Mouse (Mus musculus) testis, adult 2 months (tissue): ENCODE measurements around the gene Phactr1. TPM values are rescaled to one million over a fixed set of nuclear protein-coding genes. Genes with fewer than 3 reads are reported as not detected.

Experiments
- H3K27ac ChIP-seq: fragments of 200-500 bp; 2 replicates; pipeline ENCODE4 v1.5.1; 2012; ENCODE audit warnings: low read depth, low read length; ENCODE audit not compliant: control insufficient read depth, insufficient read depth
- H3K27me3 ChIP-seq: fragments of 200-500 bp; 2 replicates; pipeline ENCODE4 v1.6.1; 2012; ENCODE audit warnings: mild to moderate bottlenecking, low read length, moderate library complexity; ENCODE audit not compliant: control insufficient read depth, insufficient read depth
- H3K36me3 ChIP-seq: fragments of 200-500 bp; 2 replicates; pipeline ENCODE4 v1.6.1; 2012; ENCODE audit warnings: mild to moderate bottlenecking, low read length; ENCODE audit not compliant: control insufficient read depth, insufficient read depth
- H3K4me1 ChIP-seq: fragments of 200-500 bp; 2 replicates; pipeline ENCODE4 v1.6.1; 2012; ENCODE audit warnings: low read length; ENCODE audit not compliant: control insufficient read depth, insufficient read depth
- H3K4me3 ChIP-seq: fragments of 200-500 bp; 2 replicates; pipeline ENCODE4 v1.5.1; 2012; ENCODE audit warnings: low read depth, mild to moderate bottlenecking, low read length, moderate library complexity, mixed read lengths; ENCODE audit not compliant: control insufficient read depth
- CTCF ChIP-seq: fragments of 200-500 bp; IDR thresholded peaks from 2 replicates; pipeline ENCODE4 v1.5.1; 2012; ENCODE audit warnings: low read depth, mild to moderate bottlenecking, inconsistent platforms, low read length, moderate library complexity; ENCODE audit not compliant: control insufficient read depth, insufficient read depth, insufficient replicate concordance
- POLR2A ChIP-seq: fragments of 200-500 bp; IDR thresholded peaks from 2 replicates; pipeline ENCODE4 v1.6.1; 2012; ENCODE audit warnings: low read depth, mild to moderate bottlenecking, inconsistent platforms, low read length, moderate library complexity; ENCODE audit not compliant: control insufficient read depth
- polyA plus RNA-seq: library from polyadenylated mRNA; depleted of rRNA; stranded (reverse); fragments of >200 nt; gene quantifications from 2 replicates; pipeline ENCODE4 v1.2.3, GENCODE M21; 2012

The Phactr1 gene
- polyA plus RNA-seq, 1 experiment, result 50.2 TPM

DNA sequence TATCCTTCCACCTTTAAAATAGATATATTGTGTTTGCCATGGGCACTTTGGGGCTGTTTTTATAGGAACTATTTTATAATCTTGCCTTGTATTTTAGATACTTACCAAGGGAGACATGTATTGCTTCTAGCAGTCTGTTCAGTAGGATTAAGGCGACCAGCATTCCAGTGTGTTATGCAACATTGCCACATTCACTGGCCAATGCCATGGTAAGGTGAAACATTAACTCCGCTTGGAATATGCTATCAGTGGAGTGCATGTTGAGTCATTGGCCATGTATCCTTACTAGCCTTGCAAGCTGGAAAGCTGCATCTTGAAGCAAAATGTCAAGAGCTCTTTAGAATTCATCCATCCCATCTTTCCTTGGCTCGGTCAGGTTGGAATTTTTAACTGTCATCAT lies 43.6 kb downstream of the Phactr1 start:
- Histone ChIP-seq H3K4me3 (no peak overlapping the region), H3K27ac (no peak overlapping the region), H3K4me1 (no peaks in the 10 kb centered on the region), H3K36me3 (no peaks in the 10 kb centered on the region), H3K27me3 (no peaks in the 10 kb centered on the region)
- TF ChIP-seq POLR2A (no peak), CTCF (no peak)

DNA sequence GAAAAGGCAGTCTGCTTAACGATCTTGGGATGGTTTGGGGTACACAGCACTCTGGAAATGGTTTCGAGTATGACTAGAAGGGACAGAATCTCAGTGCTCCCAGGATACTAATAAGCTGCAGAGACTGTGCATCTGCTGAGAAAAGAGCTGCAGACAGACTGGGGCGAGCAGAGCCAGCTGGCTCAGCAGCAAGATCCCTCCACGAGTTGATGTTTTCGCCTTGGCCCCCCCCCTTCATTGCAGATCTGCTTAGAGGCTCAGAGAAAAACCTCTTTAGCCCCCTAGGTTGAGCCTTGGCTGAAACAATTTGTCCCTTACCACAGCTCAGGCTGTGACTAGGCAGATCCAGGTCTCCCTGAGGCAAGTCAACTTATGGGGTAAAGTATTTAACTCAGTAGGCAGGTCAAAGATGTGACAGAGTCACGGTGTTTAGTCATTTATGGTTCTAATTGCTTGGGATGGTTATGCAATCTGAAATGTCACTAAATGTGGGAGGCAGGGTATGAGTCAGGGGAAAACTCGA lies 45.3 kb downstream of the Phactr1 start:
- H3K4me3 ChIP-seq, result no peak overlapping the region
- H3K36me3 ChIP-seq, result no peaks in the 10 kb centered on the region
- no peak for TF ChIP-seq POLR2A
- TF ChIP-seq CTCF, result no peak
- no peaks in the 10 kb centered on the region for H3K27me3 ChIP-seq
- H3K27ac ChIP-seq, result no peak overlapping the region
- no peaks in the 10 kb centered on the region for H3K4me1 ChIP-seq

DNA sequence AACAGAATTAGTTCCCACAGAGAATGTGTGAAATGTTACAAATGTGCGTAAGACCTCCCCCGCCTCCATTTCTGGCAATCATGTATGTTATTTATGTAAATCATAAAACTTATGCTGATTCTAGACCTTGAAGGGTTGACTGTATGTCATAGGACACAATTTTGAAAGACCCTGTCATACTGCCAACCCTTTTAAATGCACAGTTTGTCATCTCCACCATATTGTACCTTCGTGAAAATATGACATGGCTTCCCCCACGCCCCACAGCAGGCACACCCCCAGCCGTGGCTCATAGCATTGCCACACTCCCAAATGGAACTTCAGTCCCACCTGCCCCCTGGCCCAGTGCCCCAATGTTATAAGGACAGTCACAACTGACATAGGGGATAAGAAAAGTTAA lies 57.1 kb downstream of the Phactr1 start:
- Histone ChIP-seq H3K4me3 (no peak overlapping the region), H3K27ac (no peak overlapping the region), H3K27me3 (no peaks in the 10 kb centered on the region), H3K4me1 (no peaks in the 10 kb centered on the region), H3K36me3 (no peaks in the 10 kb centered on the region)
- no peak for TF ChIP-seq POLR2A
- no peak for TF ChIP-seq CTCF

DNA sequence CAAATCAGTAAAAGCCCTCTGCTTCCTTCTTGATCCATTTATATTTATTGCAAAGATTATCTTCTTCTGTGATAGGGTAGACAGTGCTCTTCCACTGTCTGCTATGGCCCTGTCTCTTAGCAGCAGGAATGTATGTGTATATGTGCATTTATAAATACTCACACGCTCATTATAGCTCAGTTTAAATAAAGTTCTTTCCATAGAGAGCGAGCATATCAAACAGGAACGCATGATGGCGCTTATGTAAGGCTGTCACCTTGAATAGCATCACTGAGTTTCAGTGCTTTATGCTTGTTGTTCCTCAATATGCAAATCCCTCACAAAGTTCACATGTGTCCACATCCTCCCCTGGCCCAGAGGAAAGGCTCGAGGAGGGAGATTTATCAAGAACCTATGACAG lies 57.7 kb downstream of the Phactr1 start:
- TF ChIP-seq CTCF (no peak), POLR2A (no peak)
- H3K27me3 ChIP-seq, result no peaks in the 10 kb centered on the region
- no peak overlapping the region for H3K4me3 ChIP-seq
- no peak overlapping the region for H3K27ac ChIP-seq
- H3K4me1 ChIP-seq, result no peaks in the 10 kb centered on the region
- H3K36me3 ChIP-seq, result no peaks in the 10 kb centered on the region

DNA sequence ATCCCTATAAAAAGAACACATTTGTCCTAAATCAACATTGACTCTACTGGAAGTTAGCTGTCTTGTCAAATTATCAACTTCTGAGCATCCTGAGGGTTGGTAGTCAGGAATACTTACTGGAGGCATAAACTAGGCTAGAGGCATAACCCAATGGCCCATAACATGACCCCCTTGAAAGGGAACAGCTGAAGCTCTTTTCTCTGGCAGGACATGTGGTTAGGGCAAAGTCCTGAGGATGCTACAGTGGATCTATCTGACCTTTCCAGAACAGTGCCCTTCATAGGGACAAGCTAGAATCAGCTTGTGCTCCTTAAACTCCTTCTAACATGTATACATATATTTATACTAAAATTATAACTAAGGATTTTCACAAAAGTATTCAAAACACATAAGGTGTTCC lies 61.8 kb downstream of the Phactr1 start:
- no peaks in the 10 kb centered on the region for H3K36me3 ChIP-seq
- TF ChIP-seq POLR2A (no peak), CTCF (no peak)
- no peaks in the 10 kb centered on the region for H3K4me1 ChIP-seq
- H3K27ac ChIP-seq, result no peak overlapping the region
- H3K4me3 ChIP-seq, result no peak overlapping the region
- no peaks in the 10 kb centered on the region for H3K27me3 ChIP-seq

DNA sequence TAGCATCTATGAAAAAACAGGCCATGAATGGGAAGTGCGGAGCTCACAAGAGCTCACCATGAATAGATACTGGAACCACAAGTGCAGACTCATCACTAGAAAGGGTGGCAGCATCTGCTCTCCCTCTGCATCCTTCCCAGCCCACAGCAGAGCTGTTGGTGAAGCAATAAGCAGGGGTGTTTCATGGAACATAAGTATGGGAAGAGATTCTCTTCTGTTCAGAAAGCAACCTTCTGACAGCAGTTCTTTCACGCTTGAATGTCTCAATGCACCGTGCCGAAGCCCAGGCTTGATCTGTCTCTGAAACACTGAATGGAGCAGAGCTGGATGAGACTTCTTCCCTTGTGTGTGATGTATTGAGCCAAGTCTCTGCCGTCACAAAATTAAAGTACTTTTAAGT lies 64.0 kb downstream of the Phactr1 start:
- Histone ChIP-seq H3K4me1 (no peaks in the 10 kb centered on the region), H3K36me3 (no peaks in the 10 kb centered on the region), H3K27ac (no peak overlapping the region), H3K27me3 (no peaks in the 10 kb centered on the region), H3K4me3 (no peak overlapping the region)
- TF ChIP-seq CTCF (no peak), POLR2A (no peak)

DNA sequence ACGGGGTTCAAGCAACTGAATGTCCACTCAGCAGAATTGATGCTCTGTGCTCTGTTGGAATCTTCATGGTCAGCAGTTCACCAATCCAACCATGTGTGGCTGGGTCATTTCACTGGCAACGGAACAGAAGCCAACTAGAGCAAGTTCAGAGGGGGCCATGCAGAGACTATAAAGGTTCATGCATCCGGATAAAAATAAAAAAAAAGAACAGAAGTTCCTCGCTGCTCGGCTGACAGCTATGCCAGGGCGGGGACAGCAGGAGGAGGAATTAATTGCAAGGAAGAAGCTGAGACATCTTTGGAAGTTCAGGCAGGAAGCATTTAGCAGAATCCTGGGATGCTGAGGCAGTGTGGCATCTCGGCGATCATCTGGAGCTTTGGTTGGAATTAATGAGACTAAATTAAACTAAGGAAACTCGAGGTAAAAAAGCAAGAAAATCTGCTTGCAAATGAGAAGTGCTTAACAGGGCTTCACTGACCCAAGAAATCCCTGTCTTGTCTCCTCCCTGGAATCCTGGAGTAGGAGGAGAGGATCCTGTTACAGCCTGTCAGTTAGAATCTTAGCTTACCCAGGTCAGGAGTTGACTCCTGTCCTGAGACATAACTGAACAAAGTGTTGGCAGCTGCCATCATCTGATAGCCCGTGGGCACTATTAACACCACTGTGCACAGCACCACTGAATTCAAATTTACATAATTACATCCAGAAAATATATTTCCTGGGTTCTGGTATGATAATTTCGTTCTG lies 77.4 kb downstream of the Phactr1 start:
- Histone ChIP-seq H3K4me3 (no peak overlapping the region), H3K4me1 (no peaks in the 10 kb centered on the region), H3K27me3 (no peaks in the 10 kb centered on the region), H3K27ac (no peak overlapping the region), H3K36me3 (no peaks in the 10 kb centered on the region)
- TF ChIP-seq CTCF (no peak), POLR2A (no peak)
